Mouse (Mus musculus): ENCODE data around the gene Cyb5d1.

Cyb5d1 gene

DNA sequence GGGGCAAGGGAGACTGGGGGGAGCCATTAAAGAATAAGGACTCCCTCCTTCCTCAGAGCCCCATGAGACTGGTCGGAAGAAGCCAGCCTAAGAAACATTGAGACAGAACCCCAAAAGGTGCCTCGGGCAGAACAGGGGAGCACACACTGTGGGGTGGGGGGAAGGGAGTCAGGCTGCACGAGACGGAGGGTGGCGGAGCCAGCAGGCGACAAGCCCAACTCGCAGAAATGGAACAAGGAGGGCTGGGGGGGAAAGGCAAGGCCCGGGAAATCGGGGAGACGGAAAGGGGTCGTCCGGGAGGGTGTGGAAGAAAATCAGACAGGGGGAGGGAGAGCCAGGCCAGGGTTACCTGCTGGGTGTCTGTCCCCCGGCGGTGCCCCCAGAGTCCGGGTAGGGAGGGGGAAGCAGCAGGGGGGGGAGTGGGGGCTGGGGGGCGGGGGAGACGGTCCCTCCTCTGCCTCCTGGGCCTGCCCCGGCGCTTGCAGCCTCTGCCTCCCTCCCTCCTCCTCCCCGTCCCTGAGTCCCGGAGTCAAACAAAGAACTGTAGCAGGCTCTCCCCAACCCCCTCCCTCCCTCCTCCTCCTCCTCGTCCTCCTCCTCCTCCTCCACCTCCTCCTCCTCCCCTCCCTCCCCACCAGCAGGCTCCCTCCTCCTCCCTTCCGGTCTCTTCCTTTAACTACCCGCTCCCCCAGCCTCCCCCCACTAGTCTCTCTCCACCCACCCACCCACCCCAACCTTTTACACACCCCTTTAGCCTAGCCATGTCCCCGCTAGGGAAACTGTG lies 20.4 kb upstream of the Cyb5d1 start:
- no peak for DNase-seq

- DNase-seq: no peak
Observed at GRCm38 (mm10) chr11:69415327-69415667, 19.9 kb upstream of the Cyb5d1 start.

- DNase-seq: no peak
Observed at GRCm38 (mm10) chr11:69414421-69415326, 19.2 kb upstream of the Cyb5d1 start.

DNA sequence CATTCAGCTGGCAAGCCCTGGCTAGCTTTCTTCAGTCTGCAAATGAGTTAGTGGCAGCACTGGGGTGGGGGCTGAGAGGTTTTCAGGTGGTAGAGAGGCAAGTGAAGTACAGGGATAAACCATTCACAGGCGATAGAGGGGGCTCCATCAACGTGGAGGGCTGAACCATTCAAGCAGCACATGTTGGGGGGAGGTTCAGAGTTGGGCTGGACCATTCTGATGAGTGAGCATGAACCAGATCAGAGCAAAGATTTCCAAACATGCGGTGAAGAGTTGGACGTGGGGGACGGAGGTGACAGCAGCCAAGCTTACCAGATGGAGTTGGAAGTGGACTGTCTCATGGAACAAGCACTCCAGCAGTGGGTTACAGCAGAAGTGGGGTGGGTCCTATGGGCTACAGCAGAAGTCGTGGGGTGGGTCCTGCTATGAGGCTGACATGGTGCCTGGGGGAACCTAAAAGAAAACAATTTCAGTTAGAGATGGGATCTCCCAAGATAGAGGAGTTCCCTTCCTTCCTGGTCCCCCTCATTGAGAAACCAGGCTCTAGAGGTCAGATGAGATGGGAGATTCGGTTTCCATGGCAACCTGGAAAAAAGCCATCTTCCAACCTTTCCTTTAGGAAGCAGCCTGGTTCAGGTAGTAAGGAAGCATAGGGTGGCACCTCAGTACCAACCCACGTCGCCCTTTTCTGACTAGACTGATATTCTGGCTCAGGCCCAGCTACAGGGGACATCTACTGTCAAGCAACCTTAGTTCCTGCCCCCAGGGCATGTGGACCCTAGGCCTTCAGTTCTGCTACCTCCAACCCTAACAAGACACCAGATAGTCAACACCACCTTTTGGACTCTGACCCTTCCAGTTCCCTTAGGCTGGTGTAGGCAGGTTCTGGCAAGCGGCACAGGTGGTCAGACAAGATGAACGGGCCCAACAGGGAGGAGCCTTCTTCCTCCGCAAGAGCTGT lies 18.1 kb upstream of the Cyb5d1 start, which contains the start of gene Kdm6b:
Kdm6b (minus strand) TSS at position 455 of the 961 bp plus-strand sequence.
- no peak for DNase-seq

GRCm38 (mm10) chr11:69412548-69412947 lies 17.1 kb upstream of the Cyb5d1 start:
- no peak for DNase-seq

DNA sequence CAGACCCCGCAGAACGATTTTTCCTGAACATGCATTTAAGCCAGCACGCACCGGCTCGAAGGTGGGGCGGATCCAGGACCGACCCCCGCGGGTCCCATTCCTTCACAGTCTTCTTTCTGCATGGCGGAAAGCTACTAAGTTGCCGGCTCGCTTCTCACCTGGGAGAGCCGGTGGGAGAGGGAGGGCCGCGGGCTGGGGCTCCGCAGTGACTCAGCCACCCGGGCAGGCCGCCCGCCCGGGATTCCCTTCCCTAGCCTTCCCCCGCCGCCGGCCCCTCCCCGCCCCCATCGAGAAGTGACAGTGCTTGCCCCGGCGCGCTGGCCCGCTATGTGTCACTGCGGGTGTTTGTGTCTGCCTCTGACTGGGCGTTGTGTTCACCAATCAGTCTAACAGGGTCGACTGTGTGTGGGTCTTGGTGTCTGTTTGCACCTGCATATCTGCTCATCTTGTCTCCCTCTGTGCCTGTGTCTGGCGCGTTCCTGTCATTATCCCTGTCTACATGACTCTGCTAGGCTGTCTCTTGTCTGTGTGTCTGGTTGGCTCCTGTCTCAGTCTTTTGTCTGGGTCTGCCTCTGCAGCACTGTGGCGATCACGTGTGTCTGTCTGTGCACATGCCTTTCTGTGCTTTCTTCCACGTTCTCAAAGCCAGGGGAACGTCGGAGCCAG lies 16.2 kb upstream of the Cyb5d1 start:
- no peak for DNase-seq

DNA sequence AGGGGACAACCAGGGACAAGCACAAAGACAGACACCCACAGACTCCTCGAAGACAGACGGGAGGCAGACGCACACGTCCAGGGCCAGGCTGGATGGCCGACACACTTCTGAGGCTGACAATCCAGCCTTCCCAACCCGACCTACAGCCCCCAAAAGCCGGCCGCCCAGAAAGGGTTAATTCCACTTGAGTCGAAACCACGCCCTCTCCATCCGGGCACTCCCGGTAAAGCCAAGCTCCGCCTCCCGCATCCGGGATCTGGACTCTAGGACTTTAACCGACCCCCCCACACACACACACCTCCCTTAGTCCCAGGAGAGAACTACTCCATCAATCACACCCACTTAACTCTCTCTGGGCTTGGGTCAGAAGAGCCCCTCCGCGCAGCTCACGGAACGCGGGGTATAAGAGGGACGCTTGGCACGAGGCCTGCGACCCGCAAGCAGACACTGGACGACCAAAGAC lies 15.7 kb upstream of the Cyb5d1 start:
- DNase-seq: peak; percentile 94

- DNase-seq: peak; percentile 73
Observed at GRCm38 (mm10) chr11:69410310-69411072, 15.1 kb upstream of the Cyb5d1 start.

GRCm38 (mm10) chr11:69410045-69410309 lies 14.5 kb upstream of the Cyb5d1 start:
- DNase-seq: no peak

DNA sequence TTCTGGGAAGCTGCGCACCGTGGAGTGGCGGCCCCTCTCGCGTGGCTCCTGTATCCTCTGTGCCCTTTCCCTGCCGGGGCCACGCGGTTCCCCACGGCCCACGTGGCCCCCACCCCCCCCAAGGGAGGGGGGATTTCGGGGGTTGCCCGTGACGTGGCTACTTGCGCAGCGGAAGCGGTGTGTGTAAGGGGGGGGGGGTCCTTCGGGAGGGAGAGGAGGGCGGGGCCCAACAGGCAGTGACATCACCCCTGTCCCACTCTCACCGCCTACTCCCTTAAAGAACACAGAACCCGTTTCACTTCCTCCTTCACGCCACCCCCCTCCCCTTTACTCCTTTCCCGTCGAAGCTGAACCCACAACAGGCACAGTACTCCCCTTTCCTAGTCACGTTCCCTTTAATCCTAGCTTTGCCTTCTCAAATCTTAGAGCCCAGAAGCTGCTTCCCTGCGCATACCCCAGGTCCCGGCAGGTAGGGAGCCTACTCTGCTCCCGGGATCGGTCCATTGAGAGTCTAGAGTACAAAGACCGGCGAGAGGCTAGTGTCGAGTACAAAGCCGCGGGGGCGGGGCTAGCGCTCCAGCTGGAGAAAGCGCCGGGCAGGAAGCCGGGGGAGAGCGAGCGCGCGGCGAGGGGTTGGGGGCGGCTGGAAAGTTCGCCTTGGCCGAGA lies 14.1 kb upstream of the Cyb5d1 start:
- peak; percentile 90 for DNase-seq

DNA sequence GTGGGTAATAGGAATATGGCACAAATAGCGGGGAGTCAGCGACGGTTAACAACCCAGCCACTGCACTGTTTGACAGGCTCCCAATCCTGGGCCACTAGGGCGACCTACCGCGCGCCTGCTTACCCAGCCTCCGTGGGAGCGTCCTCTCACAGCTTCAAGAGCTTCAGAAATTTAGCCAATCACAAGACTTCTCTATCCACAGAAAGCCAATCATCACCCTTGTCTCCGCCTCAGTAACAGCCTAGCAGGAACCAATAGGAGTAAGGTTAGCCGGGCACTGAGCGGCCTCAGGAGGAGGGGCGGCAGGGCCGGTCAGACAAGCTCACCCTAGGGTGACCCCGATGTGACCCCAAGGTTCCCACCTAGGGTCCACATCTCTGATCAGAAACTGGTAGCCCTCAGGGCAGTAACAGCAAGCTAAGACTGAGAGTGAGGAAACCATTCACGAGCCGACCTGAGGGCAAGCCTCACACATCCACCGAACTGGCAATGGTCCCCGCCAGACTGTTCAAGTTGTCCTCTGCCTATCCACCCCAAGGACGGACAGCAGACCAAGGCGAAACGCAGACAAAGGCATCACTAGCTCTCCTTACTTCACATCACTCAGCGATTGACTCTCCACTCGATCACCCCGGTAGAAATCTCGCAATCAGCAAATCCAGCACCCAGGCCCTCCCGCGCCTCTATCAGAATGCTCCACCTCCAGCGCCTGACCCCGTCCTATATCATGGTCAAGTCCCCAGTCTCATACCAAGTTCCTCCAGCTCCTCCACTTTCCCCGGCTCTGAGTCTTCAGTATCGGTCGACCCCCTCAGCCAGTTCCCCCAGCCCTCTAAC lies 13.3 kb upstream of the Cyb5d1 start:
- peak; percentile 91 for DNase-seq

DNA sequence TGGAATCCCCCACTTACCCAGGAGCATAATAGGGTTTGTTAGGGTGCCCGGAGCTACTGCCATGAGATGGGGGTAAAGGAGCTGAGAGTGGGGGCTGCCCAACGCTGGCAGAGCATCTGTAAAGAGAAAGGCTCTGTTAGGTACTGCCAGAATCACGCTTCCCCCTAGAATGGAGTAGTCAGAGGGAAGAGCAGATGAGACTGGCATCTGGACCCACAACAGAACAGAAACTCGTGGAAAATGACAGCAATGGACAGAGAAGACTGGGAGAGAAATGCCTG lies 12.2 kb upstream of the Cyb5d1 start:
- no peak for DNase-seq

- DNase-seq: no peak
Observed at GRCm38 (mm10) chr11:69406867-69407723, 11.7 kb upstream of the Cyb5d1 start.

- DNase-seq: no peak
Observed at GRCm38 (mm10) chr11:69406282-69406681, 10.9 kb upstream of the Cyb5d1 start.

GRCm38 (mm10) chr11:69405397-69406200 lies 10.2 kb upstream of the Cyb5d1 start:
- DNase-seq: no peak

DNA sequence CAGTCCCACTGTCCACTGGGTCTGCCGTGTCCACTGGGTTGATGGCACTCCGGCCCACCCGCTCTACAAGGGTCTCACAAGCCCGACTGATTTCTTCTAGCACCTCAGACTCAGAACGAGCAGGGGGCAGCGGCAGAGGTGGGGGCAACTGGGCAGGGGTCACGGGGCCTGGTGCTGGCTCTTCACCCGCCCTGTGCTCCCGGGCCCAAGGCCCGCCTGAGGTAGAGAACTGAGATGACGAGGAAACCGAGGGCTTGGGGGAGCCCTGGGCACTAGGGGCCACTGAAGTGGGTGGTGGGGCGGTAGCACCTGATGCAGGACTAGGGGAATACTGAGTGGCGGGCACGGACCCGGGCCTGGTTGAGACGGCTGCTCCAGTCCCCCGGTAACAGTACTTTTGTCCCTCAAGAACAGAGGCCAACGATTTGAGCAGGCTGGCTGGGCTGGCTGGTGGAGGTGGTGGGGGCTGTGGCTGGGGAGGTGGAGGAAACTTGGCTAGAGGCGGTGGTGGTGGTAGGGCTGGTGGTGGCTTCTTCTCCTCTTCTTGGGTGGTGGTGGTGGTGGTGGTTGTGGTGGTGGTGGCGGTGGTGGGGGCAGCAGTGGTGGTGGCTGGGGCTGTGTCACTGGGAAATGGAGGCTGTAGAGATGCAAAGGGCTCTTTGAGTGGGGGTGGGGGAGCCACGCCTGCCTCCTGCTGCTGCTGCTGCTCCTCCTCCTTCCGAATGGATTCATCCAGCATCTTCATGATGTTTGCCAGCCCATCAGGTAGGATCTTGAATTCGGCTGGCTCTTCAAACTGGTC lies 9.4 kb upstream of the Cyb5d1 start:
- DNase-seq: no peak

All from right cerebral cortex, adult 18-20 months (tissue).